Mouse (Mus musculus): Measurements from ENCODE around the gene Atp6v0b.

- TF ChIP-seq SRF (IDR thresholded peaks at IDR 0.05; ENCODE audit: control insufficient read depth, insufficient read length, low read depth) (no peak), POLR2A (IDR thresholded peaks at IDR 0.05; ENCODE audit: insufficient read length, low read depth) (no peak), REST (IDR thresholded peaks at IDR 0.05; ENCODE audit: insufficient read depth, insufficient read length) (no peak)
Observed at GRCm38 (mm10) chr4:117852152-117852868, 34.8 kb downstream of the Atp6v0b start.
